Mouse (Mus musculus) stomach, postnatal 0 days (tissue): ENCODE data around the gene Chtf18. TPM values are rescaled to one million over a fixed set of nuclear protein-coding genes. Genes with fewer than 3 reads are reported as not detected.

Experiments used
- ATAC-seq: fragments of 200-750 bp; cut with Nextera tagmentation; 2 replicates; pipeline ENCODE4 v1.8.0; 2017; ENCODE audit not compliant: low FRiP score, low TSS enrichment
- DNase-seq: peaks from one replicate; pipeline ENCODE4 v3.0.0-alpha.2; 2016; ENCODE audit warnings: low spot score
- H3K27ac ChIP-seq: fragments of 300-500 bp; sonication (generic); replicated peaks from 2 replicates; pipeline ENCODE4 v1.5.1; 2014; ENCODE audit warnings: mild to moderate bottlenecking, control low read depth
- H3K27me3 ChIP-seq: fragments of 300-500 bp; sonication (generic); 2 replicates; pipeline ENCODE4 v1.6.1; 2014; ENCODE audit warnings: low read length; ENCODE audit not compliant: control insufficient read depth, insufficient read depth
- H3K36me3 ChIP-seq: fragments of 300-500 bp; sonication (generic); 2 replicates; pipeline ENCODE4 v1.6.1; 2014; ENCODE audit warnings: low read length, mixed read lengths; ENCODE audit not compliant: control insufficient read depth, insufficient read depth
- H3K4me1 ChIP-seq: fragments of 300-500 bp; sonication (generic); replicated peaks from 2 replicates; pipeline ENCODE4 v1.6.1; 2014; ENCODE audit warnings: antibody characterized with exemption; ENCODE audit not compliant: control insufficient read depth, insufficient read depth
- H3K4me2 ChIP-seq: fragments of 300-500 bp; sonication (generic); replicated peaks from 2 replicates; pipeline ENCODE4 v1.6.1; 2014; ENCODE audit warnings: low read depth, mild to moderate bottlenecking, control low read depth, moderate library complexity
- H3K4me3 ChIP-seq: fragments of 300-500 bp; sonication (generic); 2 replicates; pipeline ENCODE4 v1.5.1; 2014; ENCODE audit warnings: low read depth, low read length, control low read depth
- H3K9ac ChIP-seq: fragments of 300-500 bp; sonication (generic); 2 replicates; pipeline ENCODE4 v1.6.1; 2014; ENCODE audit warnings: mild to moderate bottlenecking, low read length, control low read depth, mixed read lengths
- H3K9me3 ChIP-seq: fragments of 300-500 bp; sonication (generic); 2 replicates; pipeline ENCODE4 v1.6.1; 2016; ENCODE audit warnings: low read length; ENCODE audit not compliant: control insufficient read depth
- CTCF ChIP-seq: IDR thresholded peaks from 2 replicates; pipeline ENCODE4 v1.5.1; 2016; ENCODE audit warnings: antibody characterized with exemption, low read depth, mild to moderate bottlenecking, moderate library complexity
- EP300 ChIP-seq: optimal IDR thresholded peaks from 2 replicates; pipeline ENCODE3; 2016; ENCODE audit warnings: antibody characterized with exemption
- WGBS: fragments of 180-500 bp; shearing (Covaris S2); extraction: QIAGEN DNeasy Blood & Tissue Kit; methylation state at CpG from one replicate; pipeline ENCODE4 v1.1.7; 2014; 5-methylcytosine and 5-hydroxymethylcytosine counted together
- polyA plus RNA-seq: library from polyadenylated mRNA; unstranded; fragments of >200 nt; fragmentation: Nextera tagmentation; extraction: Ambion mirVana; gene quantifications from 2 replicates; pipeline ENCODE4 v1.2.1, GENCODE M21; 2015

Chtf18 gene
- polyA plus RNA-seq, 1 experiment from 2014 or later: 5.4 TPM

- Histone ChIP-seq H3K27ac (no peak overlapping the region), H3K36me3 (peaks cover 4% of the 10 kb centered on the region; the same call in 1 of the 2 replicates), H3K9ac (no peak overlapping the region; the same call in 1 of the 2 replicates), H3K27me3 (no peaks in the 10 kb centered on the region), H3K9me3 (no peaks in the 10 kb centered on the region), H3K4me3 (peak overlapping the region; percentile 34), H3K4me2 (peak overlapping the region; percentile 66), H3K4me1 (no peaks in the 10 kb centered on the region)
- ATAC-seq: no peak
- 11% methylated on average over 6 of the region's 6 CpGs for WGBS
- TF ChIP-seq CTCF: no peak
- TF ChIP-seq EP300: no peak
- no peak for DNase-seq
Observed at GRCm38 (mm10) chr17:25717691-25718090, 9.5 kb downstream of the Chtf18 start.

DNA sequence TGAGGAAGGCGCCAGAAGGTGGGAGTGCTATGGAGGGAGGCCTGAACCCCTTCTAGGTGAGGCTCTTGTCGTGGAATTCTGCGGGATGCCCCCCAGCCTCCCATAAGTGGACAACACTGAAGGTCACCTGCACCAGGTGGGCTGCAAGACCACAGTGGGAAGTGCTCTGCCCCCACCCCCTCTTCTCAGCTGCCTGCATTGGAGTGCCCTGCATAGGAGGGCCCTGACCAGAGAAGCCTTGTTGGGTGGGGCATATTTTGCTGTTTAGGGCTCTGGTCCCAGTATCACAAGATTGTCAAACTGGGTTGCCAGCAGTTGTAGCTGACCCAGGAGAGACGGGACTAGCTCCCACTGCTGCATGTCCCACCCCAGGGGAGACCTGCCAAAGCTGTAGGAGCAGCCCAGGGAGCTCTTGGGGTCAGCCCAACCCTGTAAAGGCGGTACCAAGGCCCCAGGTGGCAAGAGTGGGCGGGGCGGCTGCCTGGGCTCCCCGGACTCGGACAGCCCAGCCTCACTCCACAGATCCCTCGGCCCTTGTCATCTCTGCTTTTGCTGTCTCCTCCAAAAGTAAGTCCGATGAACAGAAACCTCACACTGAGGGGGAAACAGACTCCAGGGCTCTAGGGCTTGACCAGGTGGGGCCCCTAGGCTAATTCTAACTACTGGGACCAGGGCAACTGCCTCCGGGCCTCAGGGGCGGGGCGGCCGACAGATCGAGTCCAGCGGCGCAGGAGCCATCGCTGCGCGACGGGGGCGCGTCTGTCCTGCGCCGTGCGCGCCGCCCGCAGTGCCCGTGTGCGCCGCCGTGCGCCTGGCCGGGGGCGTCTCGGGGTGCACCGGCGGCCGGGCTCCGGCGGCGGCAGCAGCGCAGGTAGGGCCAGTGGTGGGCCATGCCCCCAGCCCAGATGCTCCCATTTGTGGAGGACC, 10.2 kb downstream of the Chtf18 start, which contains the start of gene Gng13:
TSS of gene Gng13 (plus strand) at position 461 of the 927 bp plus-strand sequence.
- Histone ChIP-seq H3K4me3 (peak within 1 kb of the TSS; percentile 34), H3K36me3 (peaks cover 4% of the 10 kb centered on the region; the same call in 1 of the 2 replicates), H3K4me2 (peak within 1 kb of the TSS; percentile 66), H3K27ac (no peak within 1 kb of the TSS), H3K9ac (no peak within 1 kb of the TSS; the same call in 1 of the 2 replicates), H3K9me3 (no peaks in the 10 kb centered on the region), H3K27me3 (no peaks in the 10 kb centered on the region), H3K4me1 (no peaks in the 10 kb centered on the region)
- DNase-seq (peak; percentile 50), ATAC-seq (0 out of 2 replicates have a peak, but pooled peaks have one; percentile 18)
- WGBS: 2% methylated on average over 45 of the region's 45 CpGs
- TF ChIP-seq CTCF (no peak), EP300 (no peak)

GRCm38 (mm10) chr17:25716130-25716529, 11.1 kb downstream of the Chtf18 start:
- 13% methylated on average over 6 of the region's 6 CpGs for WGBS
- no peak for TF ChIP-seq EP300
- no peak for TF ChIP-seq CTCF
- H3K9ac ChIP-seq: no peak overlapping the region
- H3K4me2 ChIP-seq: no peak overlapping the region
- no peaks in the 10 kb centered on the region for H3K27me3 ChIP-seq
- H3K9me3 ChIP-seq: no peaks in the 10 kb centered on the region
- H3K36me3 ChIP-seq: peaks cover 4% of the 10 kb centered on the region; the same call in 1 of the 2 replicates
- no peak for ATAC-seq
- no peaks in the 10 kb centered on the region for H3K4me1 ChIP-seq
- no peak for DNase-seq
- no peak overlapping the region for H3K4me3 ChIP-seq
- no peak overlapping the region for H3K27ac ChIP-seq

DNA sequence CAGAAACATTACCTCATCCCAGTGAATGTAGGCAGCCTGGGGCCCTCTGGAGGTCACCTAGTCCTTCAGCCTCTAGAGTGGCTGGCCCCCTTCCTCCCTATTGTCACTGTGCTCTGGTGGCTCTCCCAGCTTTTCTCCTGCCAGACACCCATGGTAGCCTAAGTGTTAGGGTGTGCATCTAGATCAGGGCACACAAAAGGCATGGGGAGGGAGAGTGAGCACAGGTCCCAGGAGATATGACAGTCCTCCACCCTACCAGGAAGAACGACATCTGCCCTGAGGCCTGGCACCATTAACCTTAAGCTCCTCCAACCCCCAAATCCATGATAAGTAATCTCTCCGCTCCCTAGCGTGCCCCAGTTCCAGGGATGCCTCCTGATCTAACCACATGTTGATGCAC, 11.6 kb downstream of the Chtf18 start:
- DNase-seq (no peak), ATAC-seq (no peak)
- no peaks in the 10 kb centered on the region for H3K4me1 ChIP-seq
- peaks cover 4% of the 10 kb centered on the region; the same call in 1 of the 2 replicates for H3K36me3 ChIP-seq
- no peak overlapping the region for H3K27ac ChIP-seq
- H3K9ac ChIP-seq: no peak overlapping the region
- WGBS: 56% methylated on average over 3 of the region's 3 CpGs
- no peak overlapping the region for H3K4me3 ChIP-seq
- TF ChIP-seq EP300 (no peak), CTCF (no peak)
- no peak overlapping the region for H3K4me2 ChIP-seq
- no peaks in the 10 kb centered on the region for H3K27me3 ChIP-seq
- H3K9me3 ChIP-seq: no peaks in the 10 kb centered on the region

GRCm38 (mm10) chr17:25711136-25711535, 16.1 kb downstream of the Chtf18 start:
- no peak overlapping the region for H3K4me2 ChIP-seq
- H3K9ac ChIP-seq: no peak overlapping the region
- no peak overlapping the region for H3K4me3 ChIP-seq
- H3K4me1 ChIP-seq: no peaks in the 10 kb centered on the region
- H3K36me3 ChIP-seq: no peaks in the 10 kb centered on the region
- no peak overlapping the region for H3K27ac ChIP-seq
- H3K9me3 ChIP-seq: no peaks in the 10 kb centered on the region
- TF ChIP-seq EP300 (no peak), CTCF (no peak)
- ATAC-seq (no peak), DNase-seq (no peak)
- WGBS: 66% methylated on average over 4 of the region's 4 CpGs
- H3K27me3 ChIP-seq: no peaks in the 10 kb centered on the region

DNA sequence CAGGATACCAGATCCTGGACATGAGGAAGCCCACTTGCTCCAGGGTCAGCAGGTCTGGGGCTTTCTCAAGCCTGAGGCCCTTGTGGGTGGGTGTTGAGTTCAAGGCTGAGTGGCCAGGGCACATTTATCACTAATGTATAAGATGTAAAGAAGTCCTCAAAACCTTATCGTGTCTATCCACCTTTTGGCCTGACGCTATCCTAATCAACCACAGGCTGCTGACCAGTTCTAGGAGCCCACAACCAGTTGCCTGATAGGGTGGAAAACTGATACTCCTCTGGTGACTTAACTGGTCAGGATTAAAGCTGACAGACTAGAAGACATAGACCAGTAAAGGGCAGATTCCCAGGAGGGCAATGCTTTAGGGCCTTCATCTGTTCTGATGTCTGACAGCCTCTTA, 17.2 kb downstream of the Chtf18 start:
- H3K36me3 ChIP-seq: no peaks in the 10 kb centered on the region
- H3K4me2 ChIP-seq: no peak overlapping the region
- no peaks in the 10 kb centered on the region for H3K27me3 ChIP-seq
- no peaks in the 10 kb centered on the region for H3K4me1 ChIP-seq
- WGBS: 92% methylated on average over 2 of the region's 2 CpGs
- H3K4me3 ChIP-seq: no peak overlapping the region
- H3K9me3 ChIP-seq: no peaks in the 10 kb centered on the region
- TF ChIP-seq EP300 (no peak), CTCF (no peak)
- H3K27ac ChIP-seq: no peak overlapping the region
- ATAC-seq (no peak), DNase-seq (no peak)
- no peak overlapping the region for H3K9ac ChIP-seq
